Mouse (Mus musculus) megakaryocyte, embryonic 14.5 days (primary cell): ENCODE measurements at regions not wholly inside any gene's neighbourhood (a gene's known extent, or its start where the extent isn't known, plus 50 kb on each side); places are given as distances from the start of the nearest gene placed in this dataset.
A peak's percentile ranks its signal among the peaks of the same experiment; 100 is the strongest.

Experiments used
- H3K27me3 ChIP-seq: replicated peaks from 2 replicates; pipeline ENCODE3; 2012; ENCODE audit warnings: inconsistent platforms
- H3K36me3 ChIP-seq: replicated peaks from 2 replicates; pipeline ENCODE3; 2012; ENCODE audit warnings: low read length, inconsistent platforms, mixed read lengths
- H3K4me1 ChIP-seq: 2 replicates; pipeline ENCODE4 v1.6.1; 2012; ENCODE audit warnings: inconsistent platforms
- H3K4me3 ChIP-seq: replicated peaks from 2 replicates; pipeline ENCODE3; 2012; ENCODE audit warnings: moderate library complexity, mild to moderate bottlenecking, inconsistent platforms
- H3K9me3 ChIP-seq: 2 replicates; pipeline ENCODE4 v1.6.1; 2012; ENCODE audit warnings: inconsistent platforms
- FLI1 ChIP-seq: IDR thresholded peaks from 2 replicates; pipeline ENCODE4 v1.6.1; 2012; ENCODE audit warnings: low read length, inconsistent platforms, mixed read lengths
- GATA1 ChIP-seq: IDR thresholded peaks from 3 replicates; pipeline ENCODE4 v1.6.1; 2012; ENCODE audit warnings: mixed read lengths, low read length, inconsistent platforms, borderline replicate concordance

DNA sequence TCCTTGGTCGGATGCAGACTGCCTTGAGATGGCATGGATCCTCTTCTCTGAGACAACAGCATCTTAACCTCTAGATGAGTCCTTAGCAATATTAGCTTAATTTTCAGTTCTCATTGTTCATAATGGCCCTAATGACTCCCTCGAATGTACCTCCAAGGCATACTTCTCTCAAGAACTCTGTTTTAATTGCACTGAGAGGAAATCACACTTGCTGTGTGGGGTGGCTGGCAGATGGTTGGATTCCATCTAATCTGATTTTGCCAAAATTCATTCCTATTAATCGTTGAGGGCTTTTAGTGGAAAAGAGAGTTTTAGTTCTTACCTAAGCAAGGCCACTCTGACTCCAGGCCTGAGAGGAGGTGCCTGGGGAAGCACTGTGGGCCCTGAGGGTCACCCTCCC lies 158.3 kb upstream of the Spdye4c start:
- Histone ChIP-seq H3K4me3 (no peak overlapping the region), H3K27me3 (peaks cover 14% of the 10 kb centered on the region), H3K9me3 (peaks cover 17% of the 10 kb centered on the region), H3K36me3 (no peaks in the 10 kb centered on the region), H3K4me1 (peaks cover 78% of the 10 kb centered on the region)
- TF ChIP-seq FLI1 (no peak), GATA1 (no peak)

DNA sequence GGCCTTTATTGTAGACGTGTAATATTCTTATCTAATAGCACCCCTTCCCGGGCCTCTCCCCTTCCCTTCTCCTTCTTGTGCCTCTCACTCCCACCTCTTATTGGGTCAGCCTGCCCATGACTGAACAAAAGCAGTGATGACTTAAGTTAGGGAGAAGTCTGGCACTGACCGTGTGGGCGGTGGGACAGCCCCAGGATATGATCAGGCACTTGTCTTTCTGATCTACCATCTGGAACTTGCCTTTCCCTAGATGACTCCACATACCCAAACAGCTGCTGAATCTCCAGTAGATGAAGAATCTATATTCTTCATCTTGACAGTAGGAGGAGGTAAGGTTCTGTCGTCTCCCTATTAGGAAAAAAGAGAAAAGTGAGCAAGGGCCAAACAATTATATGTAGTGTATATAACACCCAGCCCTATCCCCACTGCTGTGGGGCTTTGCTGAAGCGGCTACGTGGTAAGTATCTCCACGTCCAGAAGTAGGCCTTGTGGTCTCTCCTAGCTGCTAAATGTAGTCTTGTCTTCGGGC lies 157.4 kb upstream of the Spdye4c start:
- no peaks in the 10 kb centered on the region for H3K36me3 ChIP-seq
- TF ChIP-seq GATA1 (no peak), FLI1 (no peak)
- H3K4me1 ChIP-seq = peaks cover 77% of the 10 kb centered on the region
- H3K27me3 ChIP-seq = peaks cover 21% of the 10 kb centered on the region
- H3K4me3 ChIP-seq = no peak overlapping the region
- H3K9me3 ChIP-seq = peaks cover 17% of the 10 kb centered on the region

DNA sequence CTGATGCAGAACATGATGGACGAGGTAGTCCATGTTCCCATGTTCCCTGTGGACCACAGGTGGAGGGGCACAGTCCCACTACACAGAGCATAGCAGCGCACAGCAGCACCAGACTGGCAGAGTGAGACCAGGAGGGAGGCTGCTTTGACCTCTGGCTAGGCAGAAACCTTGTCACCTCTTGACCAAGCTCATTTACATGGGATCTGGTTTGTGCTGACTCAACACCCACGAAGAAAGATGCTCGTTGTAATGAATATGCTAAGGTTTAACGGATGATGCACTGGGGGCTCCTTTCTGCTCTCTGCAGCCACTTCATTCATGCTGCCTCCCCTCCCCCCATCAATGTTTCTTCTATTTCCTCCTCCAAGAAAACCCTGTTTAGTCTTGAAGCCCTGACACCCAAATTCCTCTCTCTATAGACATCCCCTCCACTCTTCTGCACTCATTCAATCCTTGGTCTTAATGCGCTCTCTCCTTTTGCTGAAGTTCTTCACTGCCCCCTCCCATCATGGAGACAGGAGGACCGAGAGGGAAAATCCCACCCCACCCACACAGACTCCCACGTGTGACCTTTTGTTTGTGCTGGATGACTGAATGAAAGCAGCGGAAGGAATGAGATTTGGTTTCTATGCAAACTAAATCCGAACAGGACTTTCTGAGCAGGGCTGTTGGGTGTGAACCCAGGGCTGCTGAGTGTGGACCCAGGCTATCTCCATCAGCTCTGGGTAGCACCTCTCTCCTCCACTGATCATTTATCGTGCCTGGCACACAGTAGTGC lies 156.6 kb upstream of the Spdye4c start:
- Histone ChIP-seq H3K27me3 (peaks cover 25% of the 10 kb centered on the region), H3K4me1 (peaks cover 70% of the 10 kb centered on the region)
- TF ChIP-seq GATA1 (no peak), FLI1 (no peak)

DNA sequence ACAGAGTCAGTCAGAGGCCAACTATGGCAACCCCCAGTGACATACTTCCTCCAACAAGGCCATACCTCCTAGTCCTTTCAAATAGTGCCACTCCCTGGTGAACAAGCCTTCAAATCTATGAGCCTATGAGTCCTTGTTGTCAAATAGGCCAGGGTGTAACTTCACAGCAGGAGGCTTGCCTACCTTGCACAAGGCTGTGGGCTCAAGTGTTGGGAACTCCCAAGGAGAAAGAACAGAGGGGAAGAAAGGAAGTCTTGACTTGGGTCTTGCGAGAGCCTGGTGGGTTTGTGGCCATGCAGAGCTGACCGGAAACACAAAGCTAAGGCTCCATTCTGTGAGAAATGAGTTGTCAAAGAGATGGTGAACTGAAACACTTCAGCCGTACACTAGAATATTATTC lies 154.6 kb upstream of the Spdye4c start:
- H3K4me1 ChIP-seq = peaks cover 50% of the 10 kb centered on the region
- TF ChIP-seq GATA1 = no peak
- no peak for TF ChIP-seq FLI1

More for the DNA sequence above, 156.6 kb upstream of the Spdye4c start:
- Histone ChIP-seq H3K9me3 (peaks cover 17% of the 10 kb centered on the region), H3K4me3 (peak overlapping the region; percentile 59), H3K36me3 (no peaks in the 10 kb centered on the region)

DNA sequence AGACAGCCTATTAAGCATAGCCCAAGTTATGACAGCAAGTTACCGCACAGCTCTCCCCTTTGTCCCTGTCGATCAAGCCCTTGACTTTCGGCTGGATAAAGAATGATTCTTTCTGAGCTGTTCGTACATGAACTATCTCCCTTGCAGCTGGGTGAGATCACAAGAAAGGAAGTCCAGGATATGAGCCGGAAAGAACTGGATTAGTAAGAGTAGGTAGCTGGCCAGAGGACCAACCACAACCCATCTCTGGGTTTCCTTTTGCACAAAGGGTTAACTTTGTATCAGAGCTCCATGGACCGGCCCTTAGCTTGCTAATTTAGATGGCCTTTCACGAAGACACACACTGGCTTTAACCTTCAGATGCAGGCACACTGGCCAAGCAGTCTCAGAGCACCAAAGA lies 153.3 kb upstream of the Spdye4c start:
- Histone ChIP-seq H3K36me3 (no peaks in the 10 kb centered on the region), H3K9me3 (peaks cover 23% of the 10 kb centered on the region), H3K4me1 (peaks cover 43% of the 10 kb centered on the region), H3K4me3 (no peak overlapping the region), H3K27me3 (peaks cover 28% of the 10 kb centered on the region)
- TF ChIP-seq FLI1 (no peak), GATA1 (no peak)

More for the DNA sequence above, 154.6 kb upstream of the Spdye4c start:
- H3K27me3 ChIP-seq = peaks cover 28% of the 10 kb centered on the region
- no peaks in the 10 kb centered on the region for H3K36me3 ChIP-seq
- no peak overlapping the region for H3K4me3 ChIP-seq
- peaks cover 23% of the 10 kb centered on the region for H3K9me3 ChIP-seq

DNA sequence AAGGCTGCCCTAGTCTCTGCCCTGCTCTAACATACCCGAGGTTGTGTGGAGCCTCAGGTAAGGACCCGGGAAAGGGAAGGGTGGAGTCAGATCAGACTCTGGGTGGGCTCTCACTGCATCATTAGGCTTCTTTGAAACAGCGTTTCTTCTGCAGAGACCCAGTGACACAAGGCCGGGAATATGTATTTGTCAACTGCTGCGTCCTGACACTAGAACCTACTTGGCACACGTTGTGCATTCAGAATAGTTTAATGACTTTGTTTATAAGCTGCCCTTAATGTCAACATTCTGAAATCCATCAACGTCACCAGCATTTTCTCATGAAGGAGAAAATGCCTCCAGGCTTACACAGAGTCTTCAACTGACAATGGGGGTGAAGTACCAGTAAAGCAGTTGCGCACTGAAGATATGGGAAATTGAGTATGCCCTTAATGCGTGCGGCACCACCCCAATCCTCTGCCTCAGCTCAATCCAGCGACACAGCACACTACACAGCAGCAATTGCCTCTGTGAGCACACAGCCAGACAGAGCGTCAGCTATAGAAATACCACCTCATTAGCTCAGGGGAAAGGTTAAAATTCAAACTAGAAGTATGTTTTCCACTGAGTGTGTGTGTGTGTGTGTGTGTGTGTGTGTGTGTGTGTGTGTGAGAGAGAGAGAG lies 152.7 kb upstream of the Spdye4c start:
- Histone ChIP-seq H3K4me1 (peaks cover 37% of the 10 kb centered on the region), H3K36me3 (no peaks in the 10 kb centered on the region), H3K9me3 (peaks cover 23% of the 10 kb centered on the region), H3K4me3 (no peak overlapping the region), H3K27me3 (peaks cover 29% of the 10 kb centered on the region)
- no peak for TF ChIP-seq GATA1
- no peak for TF ChIP-seq FLI1

DNA sequence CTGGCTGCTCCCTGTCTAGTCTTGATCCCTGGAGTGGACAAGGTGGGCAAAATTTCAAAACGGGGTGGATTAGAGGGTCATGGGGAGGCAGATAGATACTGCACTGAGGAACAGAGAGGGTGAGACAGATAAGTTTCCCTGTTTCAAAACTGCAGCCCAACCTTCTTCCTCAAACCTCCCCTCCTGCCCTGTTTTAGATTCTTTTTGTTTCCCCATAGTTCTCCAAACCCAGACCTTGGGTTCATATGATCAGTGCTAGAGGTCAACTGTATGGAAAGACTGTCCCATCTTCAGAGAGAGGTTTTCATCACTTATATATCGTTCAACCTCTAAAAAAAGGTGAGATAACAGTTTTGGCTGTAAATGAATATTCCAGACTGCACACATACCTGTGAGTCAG lies 152.1 kb upstream of the Spdye4c start:
- H3K36me3 ChIP-seq = no peaks in the 10 kb centered on the region

DNA sequence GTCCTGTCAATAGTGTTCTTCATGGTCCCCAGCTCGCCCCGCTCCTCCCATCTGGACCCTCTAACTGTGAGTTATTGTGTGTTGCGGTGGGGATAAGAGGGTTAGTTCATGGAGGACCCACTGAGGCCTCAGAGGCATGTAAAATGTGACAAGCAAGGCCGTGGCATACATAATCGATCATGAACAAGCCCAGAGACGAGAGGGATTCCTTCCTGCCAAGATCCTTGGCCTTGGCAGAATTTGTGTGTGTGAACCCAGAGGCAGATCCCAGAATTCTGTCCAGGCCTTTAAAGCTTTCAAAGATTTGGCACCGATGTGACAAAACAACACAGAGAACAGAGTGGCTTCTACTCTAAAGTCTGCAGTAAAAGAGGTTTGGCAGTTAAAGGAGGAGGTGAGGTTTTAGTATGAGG lies 146.4 kb upstream of the Spdye4c start:
- Histone ChIP-seq H3K36me3 (no peaks in the 10 kb centered on the region), H3K27me3 (peaks cover 22% of the 10 kb centered on the region)
- TF ChIP-seq GATA1 (no peak), FLI1 (no peak)

More for the DNA sequence above, 152.1 kb upstream of the Spdye4c start:
- Histone ChIP-seq H3K9me3 (peaks cover 23% of the 10 kb centered on the region), H3K27me3 (peaks cover 32% of the 10 kb centered on the region), H3K4me3 (no peak overlapping the region), H3K4me1 (peaks cover 31% of the 10 kb centered on the region)
- TF ChIP-seq FLI1 (no peak), GATA1 (no peak)

DNA sequence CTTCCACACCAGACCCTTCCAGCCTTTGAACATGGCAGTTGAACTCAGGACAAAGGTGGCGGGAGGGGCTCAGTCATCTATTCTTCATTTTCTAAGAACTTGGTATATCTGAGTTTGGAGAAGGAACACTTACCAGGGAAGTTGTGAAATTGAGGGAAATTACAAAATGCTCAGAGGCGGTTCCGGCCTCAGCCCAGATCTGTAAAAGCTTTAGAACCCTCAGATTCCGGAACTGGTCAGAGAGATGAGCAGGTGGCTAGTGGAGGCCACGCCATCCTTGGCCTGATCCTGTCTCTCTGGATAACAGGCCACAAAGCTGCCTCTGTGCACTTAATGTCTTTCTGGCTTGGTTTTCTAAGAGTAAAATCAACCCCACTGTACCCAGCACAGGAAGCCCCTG lies 145.6 kb upstream of the Spdye4c start:
- peaks cover 19% of the 10 kb centered on the region for H3K27me3 ChIP-seq
- H3K9me3 ChIP-seq = no peaks in the 10 kb centered on the region
- H3K4me3 ChIP-seq = no peak overlapping the region
- peaks cover 10% of the 10 kb centered on the region for H3K4me1 ChIP-seq
- H3K36me3 ChIP-seq = no peaks in the 10 kb centered on the region
- TF ChIP-seq GATA1 = no peak
- TF ChIP-seq FLI1 = no peak

More for the DNA sequence above, 146.4 kb upstream of the Spdye4c start:
- peaks cover 6% of the 10 kb centered on the region for H3K9me3 ChIP-seq
- H3K4me3 ChIP-seq = no peak overlapping the region
- peaks cover 5% of the 10 kb centered on the region for H3K4me1 ChIP-seq

DNA sequence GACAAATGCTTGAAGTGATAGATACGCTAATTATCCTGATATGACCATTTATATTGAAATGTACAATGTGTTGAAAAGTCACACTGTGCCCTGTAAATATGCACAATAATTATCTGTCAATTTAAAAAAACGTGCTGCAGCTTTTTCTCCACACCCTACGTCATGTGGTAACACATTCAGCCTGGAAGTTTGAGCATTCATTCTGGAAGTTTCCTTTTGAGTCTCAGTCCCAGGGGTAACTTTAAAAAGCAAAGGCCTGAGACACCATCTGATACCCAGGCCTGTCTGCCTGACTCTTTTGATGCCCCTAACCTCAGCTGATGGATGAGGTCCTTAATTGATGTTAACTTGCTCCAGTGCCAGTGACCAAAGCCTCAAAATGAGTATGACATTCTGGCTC lies 141.7 kb upstream of the Spdye4c start:
- H3K27me3 ChIP-seq = peaks cover 25% of the 10 kb centered on the region
- TF ChIP-seq GATA1 = no peak
- TF ChIP-seq FLI1 = no peak
- H3K36me3 ChIP-seq = no peaks in the 10 kb centered on the region
- no peaks in the 10 kb centered on the region for H3K9me3 ChIP-seq
- H3K4me3 ChIP-seq = no peak overlapping the region
- H3K4me1 ChIP-seq = peaks cover 26% of the 10 kb centered on the region
